Mouse (Mus musculus): Measurements from ENCODE around the gene Plpp1.
A peak's percentile ranks its signal among the peaks of the same experiment; 100 is the strongest.

Plpp1 gene

DNA sequence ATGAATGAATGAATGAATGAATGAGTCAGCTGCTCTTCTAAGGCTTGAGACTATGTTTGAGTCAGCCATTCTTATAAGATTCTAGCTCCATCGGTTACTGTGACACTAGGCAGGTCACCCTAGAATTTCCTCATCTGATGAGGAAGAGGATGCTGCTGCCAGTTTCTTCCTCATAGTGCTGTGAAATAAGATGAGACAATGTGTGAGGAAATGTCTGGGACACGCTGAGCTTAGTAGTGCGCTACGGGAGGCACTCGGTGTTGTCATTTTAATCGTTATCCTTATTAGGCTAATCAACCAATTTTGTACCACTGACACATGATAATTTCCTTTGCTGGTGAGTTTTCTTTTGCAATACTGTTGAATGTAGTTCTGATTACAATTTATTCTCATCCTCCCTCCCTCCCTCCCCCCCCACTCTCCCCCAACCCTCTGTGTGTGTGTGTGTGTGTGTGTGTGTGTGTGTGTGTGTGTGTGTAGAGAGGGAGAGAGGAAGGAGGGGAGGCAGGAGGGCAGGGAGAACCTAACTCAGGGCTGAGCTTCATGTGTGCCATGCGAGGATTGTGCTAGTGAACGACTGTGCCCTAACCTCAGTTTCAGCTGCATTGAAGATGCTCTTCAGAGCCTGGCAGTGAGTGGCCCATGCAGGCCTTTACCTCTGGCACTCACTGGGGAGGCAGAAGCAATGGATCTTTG lies 11.3 kb downstream of the Plpp1 start:
- DNase-seq (ENCODE audit: low spot score in 2 of 2): no peak

DNA sequence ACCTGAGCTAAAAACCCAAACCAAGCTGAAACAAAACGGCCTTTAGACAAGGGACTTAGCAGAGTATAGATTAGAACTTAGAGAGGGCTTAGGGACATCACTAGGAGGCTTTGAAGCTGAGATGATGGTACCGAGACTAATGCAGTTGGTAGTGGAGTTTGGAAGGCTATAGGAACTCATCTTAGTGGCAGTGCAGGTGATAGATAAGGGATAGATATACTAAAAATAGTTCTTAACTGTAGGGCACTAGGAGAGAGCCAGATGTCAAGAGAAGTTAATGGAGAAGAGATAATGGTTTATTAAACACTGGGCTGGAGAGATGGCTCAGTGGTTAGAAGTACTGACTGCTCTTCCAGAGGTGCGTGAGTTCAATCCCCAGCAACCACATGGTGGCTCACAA lies 15.4 kb downstream of the Plpp1 start:
- DNase-seq (ENCODE audit: low spot score in 2 of 2): no peak

DNA sequence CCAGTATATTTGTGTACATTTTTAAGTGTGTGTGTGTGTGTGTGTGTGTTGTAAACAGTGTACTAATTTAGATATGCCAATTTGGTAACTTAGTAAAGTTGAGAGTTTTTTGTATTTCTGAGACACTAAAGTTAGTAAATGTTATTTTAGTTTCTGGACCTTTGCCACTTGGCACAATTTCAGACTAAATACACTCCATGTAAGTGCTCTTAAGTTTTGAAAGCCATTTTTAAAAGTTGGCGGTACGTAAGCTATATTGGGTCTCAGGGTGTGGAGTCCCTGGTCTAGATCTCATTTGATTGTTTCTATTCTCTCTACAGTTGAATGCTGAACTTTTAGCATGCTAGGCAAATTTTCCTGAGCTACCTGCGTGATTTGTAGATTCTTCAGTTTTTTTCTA lies 17.5 kb downstream of the Plpp1 start:
- no peak for DNase-seq (ENCODE audit: low spot score in 2 of 2)

DNA sequence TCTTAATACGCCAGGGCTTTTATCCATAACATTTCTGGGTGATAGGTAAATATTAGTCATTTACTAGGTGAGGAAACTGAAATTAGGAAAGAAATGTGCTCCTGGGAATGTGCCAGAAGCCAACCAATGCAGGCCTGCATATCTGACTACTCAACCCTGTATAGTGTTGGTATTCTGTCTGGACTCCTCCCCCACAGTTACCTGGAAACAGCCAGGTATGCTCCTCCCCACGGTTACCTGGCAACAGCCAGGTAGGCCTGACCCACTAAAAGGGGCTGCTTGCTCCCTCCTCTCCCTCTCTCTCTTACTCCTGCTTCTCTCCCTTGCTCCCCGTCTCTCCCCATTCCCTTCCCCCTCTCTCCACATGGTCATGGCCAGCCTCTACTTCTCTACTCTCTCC lies 21.8 kb downstream of the Plpp1 start:
- DNase-seq (ENCODE audit: low spot score in 2 of 2): no peak

DNA sequence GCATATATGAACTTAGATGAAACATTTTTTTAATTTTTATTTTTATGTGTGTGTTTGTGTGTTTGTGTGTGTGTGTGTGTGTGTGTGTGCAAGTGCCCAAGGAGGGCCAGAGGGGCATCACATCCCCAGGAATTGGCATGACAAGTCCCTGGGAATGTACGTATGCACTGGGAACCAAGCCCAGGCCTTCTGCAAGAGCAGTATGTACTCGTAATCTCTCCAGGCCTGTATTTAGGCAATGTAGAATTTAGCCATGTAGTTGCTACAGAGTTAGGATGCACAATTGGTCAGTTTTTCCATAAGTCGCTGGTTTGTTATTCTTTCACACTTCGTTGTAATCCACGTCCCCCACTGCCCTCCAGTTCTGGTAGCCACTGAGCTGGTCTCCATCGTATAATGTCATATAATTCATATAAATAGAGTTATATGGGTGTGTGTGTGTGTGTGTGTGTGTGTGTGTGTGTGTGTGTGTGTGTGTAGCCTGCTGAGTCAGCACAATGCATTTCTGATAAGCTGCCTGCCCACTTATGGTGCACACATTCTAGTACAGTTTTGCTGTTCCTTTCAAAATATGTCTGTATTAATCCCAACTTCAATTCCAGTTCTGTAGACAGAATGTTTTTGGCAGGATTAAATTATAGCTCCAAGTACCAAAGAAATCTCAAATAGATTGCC lies 22.8 kb downstream of the Plpp1 start:
- no peak for DNase-seq (ENCODE audit: low spot score in 2 of 2)

DNA sequence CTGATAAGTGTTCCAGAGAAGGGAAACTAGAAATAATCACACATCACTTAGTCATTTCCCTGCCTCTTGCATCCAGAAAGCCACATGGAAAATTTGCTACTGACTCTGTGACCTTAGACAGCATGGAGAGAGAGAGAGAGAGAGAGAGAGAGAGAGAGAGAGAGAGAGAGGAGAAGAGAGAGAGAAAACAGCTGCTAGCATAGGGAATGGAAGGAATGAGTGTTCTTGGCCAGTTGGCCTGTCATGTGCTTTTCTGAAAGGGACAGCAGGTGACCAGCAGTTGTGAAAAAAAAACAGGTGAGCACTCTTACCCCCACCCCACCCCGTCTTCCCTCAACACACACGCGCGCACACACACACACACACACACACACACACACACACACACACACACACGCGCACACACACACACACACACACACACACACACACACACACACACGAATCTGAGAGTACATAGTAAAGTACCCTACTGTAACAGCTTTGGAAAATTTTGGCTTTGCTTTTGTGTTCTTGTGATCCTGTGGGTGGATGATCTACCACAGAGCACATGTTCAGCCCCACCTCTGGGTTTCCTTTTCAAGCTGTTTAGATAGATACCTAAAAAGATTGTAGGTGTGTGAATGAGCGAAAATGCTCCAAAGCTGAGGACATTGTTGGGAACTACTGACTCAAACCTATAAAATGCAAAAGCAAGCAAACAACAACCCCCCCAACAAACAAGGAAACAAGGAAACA lies 23.5 kb downstream of the Plpp1 start:
- DNase-seq (ENCODE audit: low spot score in 2 of 2): no peak

DNA sequence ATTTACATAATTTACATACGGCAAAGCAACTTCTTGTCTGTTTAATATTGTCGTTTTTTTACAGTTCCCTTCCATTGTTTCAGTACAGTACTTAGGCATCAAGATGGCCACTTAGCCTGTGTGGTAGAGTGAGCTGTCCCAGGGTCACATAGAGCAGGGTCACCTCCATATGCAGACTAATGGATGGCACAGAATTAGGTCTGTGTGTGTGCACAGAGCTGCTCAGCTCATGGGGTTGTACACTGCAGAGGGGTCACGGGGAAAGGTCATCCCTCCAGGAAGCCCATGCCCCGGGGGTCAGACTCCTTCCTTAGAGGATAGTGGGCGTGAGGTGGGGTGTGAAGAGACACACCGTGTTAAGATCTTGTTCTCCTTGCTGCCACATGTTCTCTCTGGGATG lies 24.9 kb downstream of the Plpp1 start:
- DNase-seq (ENCODE audit: low spot score in 2 of 2): no peak

DNA sequence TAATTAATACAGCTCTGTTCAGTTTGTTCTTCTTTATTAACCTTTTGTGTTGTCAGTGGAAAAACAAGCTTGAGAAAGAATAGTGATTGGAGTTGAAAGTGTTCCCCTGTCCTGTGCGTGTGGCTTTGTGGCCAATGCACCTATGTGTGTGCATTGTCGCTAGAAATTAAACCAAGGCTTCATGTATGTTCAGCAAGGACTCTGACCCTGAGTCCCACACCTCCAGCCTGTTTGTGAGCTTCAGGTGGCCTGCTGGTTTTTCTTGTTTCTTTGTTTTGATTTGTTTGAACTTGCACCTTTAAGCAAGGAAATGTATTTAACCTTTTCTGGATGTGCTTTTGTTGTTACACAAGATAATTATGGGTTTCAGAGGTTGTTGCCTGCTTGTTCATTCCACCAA lies 29.0 kb downstream of the Plpp1 start:
- DNase-seq (ENCODE audit: low spot score in 2 of 2): no peak

DNA sequence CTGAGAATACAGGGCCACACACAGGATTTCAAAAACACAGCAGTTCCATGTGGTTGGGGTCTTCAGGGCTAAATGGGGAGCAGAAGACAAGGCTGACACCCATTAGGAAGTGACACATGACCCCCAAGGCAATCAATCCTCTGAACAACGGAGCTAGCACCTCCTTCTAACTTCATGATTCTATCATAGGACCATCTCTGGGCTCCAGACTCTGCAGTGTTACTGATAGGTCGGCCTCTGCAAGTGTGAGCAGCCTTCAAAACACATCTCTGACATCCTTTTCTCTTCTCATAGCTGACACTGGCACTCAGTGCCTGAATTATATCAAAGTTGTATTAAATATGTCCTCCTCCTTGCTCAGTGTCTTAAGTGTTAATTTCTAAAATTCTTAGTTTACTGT lies 32.0 kb downstream of the Plpp1 start:
- DNase-seq (ENCODE audit: low spot score in 2 of 2): no peak

DNA sequence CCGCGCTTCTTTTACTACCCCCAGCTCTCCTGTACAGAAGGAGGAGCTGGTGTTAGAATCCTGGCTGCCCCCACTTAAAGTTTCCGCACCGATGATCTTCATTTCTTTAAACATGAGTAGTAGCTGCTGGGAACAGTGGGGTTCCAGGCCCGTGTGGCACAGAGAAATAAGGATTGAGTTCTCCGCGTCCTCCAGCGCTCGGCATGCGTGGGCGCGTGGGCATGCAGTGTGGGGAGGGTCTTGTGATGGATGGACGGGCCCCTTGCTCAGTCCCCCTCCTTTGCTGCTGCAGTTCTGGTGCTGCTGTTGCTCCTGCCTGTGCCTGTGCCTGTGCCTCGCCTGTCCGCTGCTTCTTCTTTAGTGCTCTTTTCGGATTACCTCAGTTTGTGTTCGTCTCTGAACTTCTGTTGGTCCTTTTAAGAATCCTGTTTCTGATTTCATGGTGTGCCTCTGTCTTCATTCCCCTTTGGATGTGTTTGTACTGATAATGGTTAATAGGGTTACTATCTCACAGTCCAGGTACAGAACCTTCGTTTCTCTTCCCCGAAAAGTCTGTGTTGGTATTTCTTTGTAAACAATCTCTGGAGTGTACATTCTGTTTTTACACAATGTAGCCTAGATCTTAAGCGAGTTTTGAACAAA lies 32.8 kb downstream of the Plpp1 start:
- no peak for DNase-seq (ENCODE audit: low spot score in 2 of 2)

DNA sequence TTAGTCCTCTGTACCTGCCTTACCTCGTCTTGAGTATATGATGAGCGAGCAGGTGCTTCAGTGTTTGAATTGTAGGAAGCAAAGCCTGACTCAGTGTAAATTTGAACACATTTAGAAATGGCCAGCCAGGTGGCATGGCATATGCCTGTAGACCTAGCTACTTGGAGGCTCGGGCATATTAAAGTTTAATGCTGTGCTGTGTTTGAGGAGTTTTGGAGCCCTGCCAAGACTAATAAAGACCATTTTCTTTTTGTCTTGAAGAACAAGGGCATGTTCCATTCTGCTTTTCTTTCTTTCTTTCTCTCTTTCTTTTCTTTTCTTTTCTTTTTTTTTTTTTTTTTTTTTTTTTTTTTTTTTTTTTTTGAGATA lies 33.3 kb downstream of the Plpp1 start:
- no peak for DNase-seq (ENCODE audit: low spot score in 2 of 2)

DNA sequence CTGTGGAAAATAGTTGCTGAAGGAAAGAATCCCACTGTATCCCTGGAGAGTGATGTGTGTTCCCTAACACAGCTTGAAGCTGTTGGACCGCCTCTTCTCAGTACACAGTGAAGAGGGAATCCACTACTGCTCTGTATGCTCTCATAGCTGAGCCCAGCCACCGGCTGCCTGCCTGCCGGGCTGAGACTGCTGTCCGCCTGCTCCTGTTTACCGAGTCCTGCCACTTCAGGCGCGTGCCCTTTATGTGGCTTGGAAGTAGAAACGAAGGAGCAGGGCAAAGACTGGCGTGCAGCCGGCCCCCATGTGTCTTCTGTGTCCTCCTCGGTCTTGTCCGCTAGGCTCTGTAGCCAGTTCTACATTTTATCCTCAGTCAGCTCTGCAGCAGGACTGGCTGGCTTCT lies 34.5 kb downstream of the Plpp1 start:
- DNase-seq (ENCODE audit: low spot score in 2 of 2): no peak

DNA sequence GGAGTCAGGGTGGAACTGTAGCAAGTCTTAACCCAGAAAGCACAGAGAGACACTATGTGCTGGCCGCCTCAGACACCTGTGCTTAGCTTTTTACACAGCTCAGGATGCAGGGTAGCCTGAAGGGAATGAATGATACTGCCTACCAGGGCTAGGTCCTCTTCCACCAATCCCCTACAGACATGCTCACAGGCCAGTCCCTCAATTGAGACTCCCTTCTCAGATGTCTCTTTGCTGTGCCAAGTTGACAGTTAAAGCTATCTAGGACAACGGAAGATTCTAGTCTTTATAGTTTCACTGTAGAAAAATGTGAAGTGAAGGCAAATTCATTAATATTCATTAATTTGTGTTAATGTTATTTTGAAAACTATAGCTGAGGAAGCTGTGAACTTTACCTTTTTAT lies 36.4 kb downstream of the Plpp1 start:
- DNase-seq (ENCODE audit: low spot score in 2 of 2): no peak

DNA sequence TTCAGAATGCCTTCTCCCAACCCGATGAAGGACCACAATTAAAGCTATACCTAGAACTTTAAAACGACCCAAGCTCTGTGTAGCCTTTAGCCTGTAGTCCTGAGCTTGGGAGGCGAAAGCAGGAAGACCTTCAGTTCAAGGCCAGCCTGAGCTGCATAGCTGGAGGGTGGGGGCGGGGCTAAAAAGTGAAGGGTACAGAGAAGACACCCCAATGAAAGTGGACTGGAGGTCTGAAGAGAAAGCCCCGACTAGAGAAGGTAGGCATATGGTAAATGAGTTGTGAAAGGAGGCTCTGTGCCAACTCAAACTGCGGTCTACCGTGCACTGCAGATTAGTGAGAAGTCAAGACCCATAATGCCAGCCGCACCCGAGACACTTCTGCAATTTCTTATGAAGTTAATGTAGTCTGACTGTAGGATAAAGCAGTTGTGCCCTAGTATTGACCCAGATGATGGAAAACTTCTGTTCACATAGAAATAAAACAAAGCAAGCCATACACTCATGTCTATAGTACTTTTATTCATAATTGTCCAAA lies 37.1 kb downstream of the Plpp1 start:
- DNase-seq (ENCODE audit: low spot score in 2 of 2): no peak

DNA sequence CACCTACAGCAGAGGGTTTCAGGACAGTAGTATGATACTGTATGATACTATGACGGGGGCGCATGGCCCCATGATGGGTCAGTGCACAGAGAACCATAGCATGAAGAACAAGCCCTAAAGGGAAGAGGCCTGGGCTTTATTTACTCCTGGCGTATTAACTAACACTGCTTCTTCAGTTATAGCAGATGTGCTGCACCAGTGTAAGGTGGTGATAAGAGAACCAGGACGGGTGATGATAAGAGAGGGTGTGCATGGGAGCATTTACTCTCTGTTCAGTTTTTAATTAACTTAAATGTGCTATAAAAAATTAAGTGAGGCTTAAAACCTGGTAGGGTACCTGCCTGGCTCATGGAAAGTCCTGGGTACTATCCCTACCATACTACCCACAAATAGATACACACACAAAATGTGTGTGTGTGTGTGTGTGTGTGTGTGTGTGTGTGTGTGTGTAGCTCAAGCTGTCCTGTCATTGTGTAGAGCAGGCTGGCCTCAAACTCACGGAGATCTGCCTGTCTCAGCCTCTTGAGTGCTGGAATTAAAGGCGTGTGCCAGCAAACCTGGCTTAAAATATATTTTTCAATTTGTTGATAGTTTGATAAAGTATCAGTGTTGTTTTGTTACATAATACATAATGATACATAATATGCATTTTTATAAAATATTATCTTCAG lies 38.1 kb downstream of the Plpp1 start:
- DNase-seq (ENCODE audit: low spot score in 2 of 2): no peak

DNA sequence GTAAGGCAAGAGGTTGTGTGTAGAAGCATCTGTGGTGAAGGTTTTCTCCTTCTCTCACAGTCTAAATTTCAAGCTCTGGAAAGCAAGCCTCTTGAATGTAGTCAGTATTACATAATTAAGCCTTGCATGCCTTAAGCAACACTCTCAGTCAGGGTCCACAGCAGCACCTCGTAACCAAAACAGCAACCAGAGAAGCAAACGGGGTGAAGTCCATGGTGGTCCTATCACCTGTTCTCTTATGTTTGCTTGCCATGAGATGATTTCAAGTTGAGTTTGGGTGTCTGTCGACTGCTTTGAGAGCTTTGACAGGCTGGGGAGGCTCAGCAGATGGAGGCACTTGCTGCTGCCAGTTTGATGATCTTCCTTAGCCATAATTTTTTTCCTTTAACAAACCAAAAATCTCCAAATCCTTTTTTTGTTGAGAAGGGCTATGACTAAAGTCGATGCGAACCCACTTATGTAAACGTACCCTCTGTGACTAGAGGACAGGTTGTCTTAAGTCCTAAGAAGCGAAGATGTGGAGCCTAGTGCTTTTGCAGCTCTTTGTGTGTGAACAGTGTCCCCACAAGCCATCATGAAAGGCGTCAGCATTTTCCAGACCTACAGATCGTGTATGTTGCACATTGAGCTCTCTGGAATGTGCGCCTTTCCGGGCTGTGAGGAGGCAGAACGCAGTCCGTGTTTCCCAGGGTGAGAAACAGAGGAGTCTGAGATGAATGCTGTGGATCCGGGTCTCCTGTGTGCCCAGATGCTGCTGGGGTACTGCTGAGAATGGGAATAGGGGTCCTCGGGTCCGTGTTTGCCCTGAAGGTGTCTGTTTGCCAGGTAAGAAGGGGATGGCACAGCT lies 39.9 kb downstream of the Plpp1 start:
- DNase-seq (ENCODE audit: low spot score in 2 of 2): peak; percentile 13 to 48

DNA sequence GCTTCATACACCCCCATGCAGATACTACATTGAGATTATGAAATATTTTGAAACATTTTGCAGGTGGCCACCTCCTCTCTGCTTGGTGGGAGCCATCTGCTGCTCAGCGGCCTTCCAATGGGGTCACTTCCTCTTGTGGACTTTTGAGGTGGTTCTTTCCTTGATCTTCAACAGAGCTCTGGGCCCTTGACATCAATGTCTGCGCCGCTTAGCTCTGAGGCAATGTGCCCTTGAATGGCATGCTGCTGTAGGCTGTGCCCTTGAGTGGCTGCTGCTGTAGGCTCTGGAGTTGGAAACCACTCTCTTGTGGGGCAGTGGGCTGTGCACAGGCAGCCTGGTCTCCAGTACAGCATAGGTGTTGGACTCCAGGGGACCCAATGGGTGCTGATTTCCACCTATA lies 45.3 kb downstream of the Plpp1 start:
- DNase-seq (ENCODE audit: low spot score in 2 of 2): no peak

DNA sequence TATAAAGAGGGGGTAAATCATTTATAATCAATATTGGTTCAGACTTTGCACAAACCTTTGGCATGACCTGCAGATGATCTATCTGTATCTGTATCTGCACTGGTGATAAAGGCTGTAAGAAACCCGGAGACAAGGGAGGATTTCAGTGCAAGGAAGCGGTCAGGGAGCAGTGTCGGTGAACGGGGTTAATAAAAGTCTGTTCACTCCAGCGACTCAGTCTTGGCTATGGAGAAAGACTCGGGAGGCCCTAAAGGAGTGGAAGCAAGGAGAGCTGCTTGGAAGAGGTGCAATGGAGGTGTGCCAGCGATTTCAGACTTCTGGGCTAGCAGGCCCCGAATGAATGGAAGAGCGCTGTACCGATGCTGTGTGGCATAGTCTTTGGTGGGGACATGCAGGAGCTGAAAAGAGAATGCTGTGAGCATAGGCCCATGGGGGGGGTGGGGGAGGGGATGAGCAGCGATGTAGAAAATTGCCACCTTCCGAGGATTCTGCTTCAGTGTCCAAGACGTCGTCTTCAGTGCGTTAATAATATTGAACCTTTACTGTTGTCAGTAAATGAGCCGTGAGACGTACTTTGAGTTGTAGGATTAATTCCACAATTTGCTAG lies 53.2 kb downstream of the Plpp1 start:
- DNase-seq (ENCODE audit: low spot score in 2 of 2): no peak

DNA sequence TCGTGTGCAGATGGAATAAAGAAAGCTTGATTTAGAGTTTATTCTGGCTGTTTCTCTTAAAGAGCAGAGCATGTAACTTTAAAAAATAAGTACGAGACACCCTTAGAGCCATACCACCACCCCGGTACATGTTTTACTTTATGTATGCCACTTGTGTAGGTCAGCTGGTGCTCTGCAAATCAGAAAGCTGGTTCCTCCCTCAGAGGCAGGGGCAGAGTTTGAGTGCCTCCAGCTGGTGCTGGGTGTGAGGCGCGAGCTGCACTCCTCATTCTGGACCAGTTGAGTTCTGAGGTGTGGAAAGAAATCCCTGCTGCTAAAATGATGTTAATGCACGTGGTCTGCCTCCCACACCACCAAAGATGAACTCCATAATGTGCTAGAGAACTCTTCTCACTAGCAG lies 53.8 kb downstream of the Plpp1 start:
- no peak for DNase-seq (ENCODE audit: low spot score in 2 of 2)

DNA sequence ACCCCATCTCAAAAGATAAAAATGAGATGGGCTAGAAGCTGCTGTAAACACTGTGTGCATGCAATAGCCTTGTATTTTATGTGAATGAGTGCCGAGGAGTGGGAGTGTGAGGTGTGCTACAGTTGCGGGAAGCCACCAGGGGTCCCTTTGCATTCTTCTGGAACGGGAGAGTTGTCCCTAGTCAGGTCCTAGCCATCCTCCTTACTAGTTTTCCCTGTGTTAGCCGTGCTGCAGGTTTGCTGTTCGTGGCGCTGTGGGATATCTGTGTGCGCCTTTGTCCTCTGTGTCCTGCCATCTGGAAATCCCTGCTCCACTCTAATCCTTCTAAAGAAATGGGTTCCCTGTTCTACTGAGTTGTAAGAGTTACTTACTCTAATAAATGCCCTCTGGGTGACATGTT lies 57.3 kb downstream of the Plpp1 start:
- DNase-seq (ENCODE audit: low spot score in 2 of 2): no peak
